Mouse (Mus musculus): Measurements from ENCODE around the gene Pcnx.

DNA sequence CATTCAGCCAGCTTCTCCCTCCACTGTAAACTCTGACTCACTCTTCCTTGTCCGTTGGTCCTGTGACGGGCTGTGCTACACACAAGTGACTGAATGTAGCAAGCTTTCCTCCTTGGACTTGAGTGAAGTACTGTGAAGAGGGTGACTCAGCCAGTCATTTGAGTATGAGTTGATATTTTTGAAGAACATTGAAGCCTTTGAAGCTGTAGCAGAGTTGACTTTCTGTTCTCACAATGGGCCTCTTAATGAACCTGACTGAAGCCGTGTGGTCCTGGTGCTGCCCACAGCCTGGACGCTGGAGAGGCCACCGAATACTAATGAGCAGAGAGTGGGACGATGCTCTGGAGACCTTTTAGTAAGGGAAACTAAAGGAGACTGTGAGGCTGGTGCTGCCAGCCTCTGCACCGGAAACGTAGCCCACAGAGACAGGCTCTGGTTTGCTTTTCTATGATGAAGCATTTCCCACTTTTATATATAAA is 112.1 kb downstream of the Pcnx start:
- TF ChIP-seq CTCF (IDR thresholded peaks at IDR 0.05; ENCODE audit: low read depth), result no peak
- TF ChIP-seq EP300 (IDR thresholded peaks at IDR 0.05; ENCODE audit: low read depth), result no peak
